Mouse (Mus musculus) spleen, adult 2 months (tissue): ENCODE data around the gene Efcab12.

Experiments
- CTCF ChIP-seq: fragments of 200-500 bp; IDR thresholded peaks from 2 replicates; pipeline ENCODE4 v1.5.1; 2011; ENCODE audit warnings: mild to moderate bottlenecking, inconsistent platforms; ENCODE audit not compliant: insufficient read depth, insufficient read length, insufficient replicate concordance; ENCODE audit errors: extremely low read depth
- POLR2A ChIP-seq: fragments of 200-500 bp; IDR thresholded peaks from 2 replicates; pipeline ENCODE4 v1.6.1; 2011; ENCODE audit warnings: low read depth, low read length, inconsistent platforms

DNA sequence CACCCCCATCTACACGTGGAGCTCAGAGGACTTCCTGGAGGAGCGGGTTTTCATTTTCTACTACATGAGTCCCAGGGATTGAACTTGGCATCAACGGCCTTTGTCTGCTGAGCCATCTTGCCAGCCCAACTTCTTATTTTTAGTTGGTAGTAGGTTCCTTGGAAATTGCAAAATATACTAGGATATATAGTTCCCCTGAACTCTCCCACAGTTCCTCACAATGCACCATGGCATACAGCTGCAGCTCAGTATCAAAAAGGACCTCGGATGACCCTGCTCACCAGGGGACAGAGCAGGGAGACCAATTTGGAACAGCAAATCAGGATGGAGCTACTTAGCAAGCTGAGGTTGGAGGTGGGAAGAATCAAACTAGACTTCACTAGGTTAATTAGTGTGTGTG is 23.2 kb downstream of the Efcab12 start:
- TF ChIP-seq CTCF (no peak), POLR2A (no peak)
